Mouse (Mus musculus) T-helper 1 cell (primary cell): ENCODE measurements around the gene Efcab14.

ENCODE experiments used
- in situ Hi-C: fragments of 300-600 bp; cut with MboI, MseI; formaldehyde crosslinking; loops from one replicate; pipeline ENCODE4 v1.15.1; 2025; ENCODE audit warnings: high pct_unique_total_duplicates

The Efcab14 gene

GRCm38 (mm10) chr4:115737551-115738041, at the start of gene Efcab14:
Efcab14 (plus strand) TSS chr4:115737744.
- in situ Hi-C loops = loop anchor here (10.0 kb wide), 2 partner anchors 167 to 247 kb away; no protein-coding TSS in a partner anchor

- in situ Hi-C loops = no loop called here
Observed at GRCm38 (mm10) chr4:115701468-115701867, 36.1 kb upstream of the Efcab14 start.

GRCm38 (mm10) chr4:115703927-115704505, 33.5 kb upstream of the Efcab14 start:
- in situ Hi-C loops = no loop called here

- in situ Hi-C loops = loop anchor here (5.0 kb wide), 1 partner anchor 232 kb away; no protein-coding TSS in a partner anchor
Observed at GRCm38 (mm10) chr4:115708974-115709593, 28.5 kb upstream of the Efcab14 start.

- in situ Hi-C loops = loop anchor here (5.0 to 10.0 kb wide), 2 partner anchors 233 to 1225 kb away; no protein-coding TSS in a partner anchor
Observed at GRCm38 (mm10) chr4:115709792-115710418, 27.6 kb upstream of the Efcab14 start.

GRCm38 (mm10) chr4:115728721-115729120, 8.8 kb upstream of the Efcab14 start:
- in situ Hi-C loops = no loop called here

- in situ Hi-C loops = loop anchor here (10.0 kb wide), 2 partner anchors 173 to 253 kb away; no protein-coding TSS in a partner anchor
Observed at GRCm38 (mm10) chr4:115731588-115732222, 5.8 kb upstream of the Efcab14 start.

GRCm38 (mm10) chr4:115732223-115732818, 5.2 kb upstream of the Efcab14 start:
- in situ Hi-C loops = loop anchor here (10.0 kb wide), 2 partner anchors 172 to 252 kb away; no protein-coding TSS in a partner anchor

- in situ Hi-C loops = loop anchor here (10.0 kb wide), 2 partner anchors 171 to 251 kb away; no protein-coding TSS in a partner anchor
Observed at GRCm38 (mm10) chr4:115733746-115734145, 3.8 kb upstream of the Efcab14 start.

- in situ Hi-C loops = loop anchor here (10.0 kb wide), 2 partner anchors 170 to 250 kb away; no protein-coding TSS in a partner anchor
Observed at GRCm38 (mm10) chr4:115734867-115735266, 2.7 kb upstream of the Efcab14 start.

GRCm38 (mm10) chr4:115738481-115738985, 989 bp downstream of the Efcab14 start:
- in situ Hi-C loops = loop anchor here (10.0 kb wide), 2 partner anchors 166 to 246 kb away; no protein-coding TSS in a partner anchor

- in situ Hi-C loops = loop anchor here (5.0 kb wide), 1 partner anchor 85 kb away; the partner anchor contains the start of gene Mob3c
Observed at GRCm38 (mm10) chr4:115742658-115743057, 5.1 kb downstream of the Efcab14 start.

- in situ Hi-C loops = loop anchor here (5.0 kb wide), 1 partner anchor 84 kb away; the partner anchor contains the start of gene Mob3c
Observed at GRCm38 (mm10) chr4:115743096-115743495, 5.6 kb downstream of the Efcab14 start.

GRCm38 (mm10) chr4:115748181-115748580, 10.6 kb downstream of the Efcab14 start:
- in situ Hi-C loops = no loop called here

- in situ Hi-C loops = no loop called here
Observed at GRCm38 (mm10) chr4:115749336-115749735, 11.8 kb downstream of the Efcab14 start.

- in situ Hi-C loops = no loop called here
Observed at GRCm38 (mm10) chr4:115754101-115754500, 16.6 kb downstream of the Efcab14 start.

GRCm38 (mm10) chr4:115754851-115755250, 17.3 kb downstream of the Efcab14 start:
- in situ Hi-C loops = no loop called here

GRCm38 (mm10) chr4:115761206-115761605, 23.7 kb downstream of the Efcab14 start:
- in situ Hi-C loops = no loop called here

GRCm38 (mm10) chr4:115764581-115764980, 27.0 kb downstream of the Efcab14 start:
- in situ Hi-C loops = no loop called here

- in situ Hi-C loops = no loop called here
Observed at GRCm38 (mm10) chr4:115767647-115768467, 30.3 kb downstream of the Efcab14 start.
